Mouse (Mus musculus) myocyte (in vitro differentiated cells): Measurements from ENCODE around the gene Oser1.

Source experiments
- E2F4 ChIP-seq: IDR thresholded peaks from one replicate; pipeline ENCODE4 v1.6.1; 2011; ENCODE audit warnings: mild to moderate bottlenecking, control low read depth, moderate library complexity; ENCODE audit not compliant: insufficient read depth
- MYOD1 ChIP-seq, 3 experiments: IDR thresholded peaks; one replicate each; pipeline ENCODE4 v1.6.1; 2011; ENCODE audit warnings: control low read depth in 2 of 3, low read depth in 2 of 3, mild to moderate bottlenecking in 2 of 3, moderate library complexity in 1 of 3; ENCODE audit not compliant: insufficient read length in 2 of 3, control insufficient read depth in 1 of 3
- MYOG ChIP-seq, 3 experiments: IDR thresholded peaks; one replicate each; pipeline ENCODE4 v1.6.1; 2011; ENCODE audit warnings: control low read depth in 2 of 3, low read depth in 2 of 3, mild to moderate bottlenecking in 2 of 3; ENCODE audit not compliant: insufficient read length in 2 of 3, control insufficient read depth in 1 of 3, insufficient read depth in 1 of 3
- POLR2A ChIP-seq: IDR thresholded peaks from one replicate; pipeline ENCODE4 v1.6.1; 2011; ENCODE audit warnings: low read depth, mild to moderate bottlenecking, control low read depth, moderate library complexity; ENCODE audit not compliant: insufficient read length
- POLR2AphosphoS2 ChIP-seq: IDR thresholded peaks from one replicate; pipeline ENCODE4 v1.6.1; 2011; ENCODE audit warnings: low read depth, control low read depth; ENCODE audit not compliant: insufficient read length
- SRF ChIP-seq: IDR thresholded peaks from one replicate; pipeline ENCODE4 v1.6.1; 2011; ENCODE audit warnings: low read depth; ENCODE audit not compliant: control insufficient read depth, insufficient read length
- TCF12 ChIP-seq: IDR thresholded peaks from one replicate; pipeline ENCODE4 v1.6.1; 2011; ENCODE audit warnings: mild to moderate bottlenecking, control low read depth; ENCODE audit not compliant: poor library complexity, insufficient read depth, severe bottlenecking
- TCF3 ChIP-seq: IDR thresholded peaks from one replicate; pipeline ENCODE4 v1.6.1; 2011; ENCODE audit warnings: low read depth, control low read depth; ENCODE audit not compliant: insufficient read length
- USF1 ChIP-seq: IDR thresholded peaks from one replicate; pipeline ENCODE4 v1.6.1; 2011; ENCODE audit warnings: low read depth, mild to moderate bottlenecking, control low read depth, moderate library complexity

DNA sequence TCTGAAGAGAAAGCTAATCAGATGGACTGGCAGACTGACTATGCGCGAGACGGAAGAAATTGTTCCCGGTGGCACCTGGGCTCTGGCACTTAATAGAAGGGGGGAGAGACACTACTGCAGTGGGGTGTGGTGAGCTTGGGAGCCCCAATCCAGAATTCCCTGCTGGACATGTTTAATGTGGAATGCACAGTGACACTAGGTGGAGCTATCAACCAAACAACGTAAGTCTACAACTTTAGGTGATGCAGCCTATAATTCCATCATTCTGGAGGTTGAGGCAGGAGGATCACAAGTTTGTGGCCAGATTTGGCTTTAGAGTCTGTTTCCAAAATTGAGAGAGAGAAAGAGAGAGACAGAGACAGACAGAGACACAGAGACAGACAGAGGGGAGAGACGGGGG is 28.2 kb upstream of the Oser1 start:
- TF ChIP-seq USF1 (no peak), E2F4 (no peak), MYOD1 (IDR thresholded peaks at IDR 0.05; ENCODE audit: control insufficient read depth in 1 of 3, insufficient read length in 2 of 3, low read depth in 2 of 3) (no peak), POLR2A (no peak), MYOG (IDR thresholded peaks at IDR 0.05; ENCODE audit: control insufficient read depth in 1 of 3, insufficient read depth in 1 of 3, insufficient read length in 2 of 3, low read depth in 2 of 3) (no peak), POLR2AphosphoS2 (no peak), SRF (no peak), TCF3 (no peak), TCF12 (no peak)
